Mouse (Mus musculus) C2C12 (cell line): ENCODE results near the gene Steap4.

Experiments used
- CTCF ChIP-seq: IDR thresholded peaks from one replicate; pipeline ENCODE4 v1.5.1; 2011; ENCODE audit not compliant: control insufficient read depth, insufficient read depth, insufficient read length
- MAX ChIP-seq: IDR thresholded peaks from one replicate; pipeline ENCODE4 v1.6.1; 2011; ENCODE audit warnings: mild to moderate bottlenecking, control low read depth
- USF1 ChIP-seq: IDR thresholded peaks from one replicate; pipeline ENCODE4 v1.6.1; 2011; ENCODE audit warnings: low read depth, mild to moderate bottlenecking, control low read depth, moderate library complexity

GRCm38 (mm10) chr5:7960176-7960575 lies at the start of gene Steap4:
- TF ChIP-seq CTCF = no peak
- TF ChIP-seq MAX = no peak
- no peak for TF ChIP-seq USF1
